Mouse (Mus musculus) lung, embryonic 14.5 days (tissue): ENCODE measurements around the gene Ptprc. TPM values are rescaled to one million over a fixed set of nuclear protein-coding genes. Genes with fewer than 3 reads are reported as not detected.
A peak's percentile ranks its signal among the peaks of the same experiment; 100 is the strongest.

Experiments
- ATAC-seq: fragments of 200-750 bp; cut with Nextera tagmentation; 2 replicates; pipeline ENCODE4 v1.8.0; 2017; ENCODE audit warnings: mild to moderate bottlenecking, moderate TSS enrichment, moderate library complexity; ENCODE audit not compliant: insufficient read depth
- DNase-seq: peaks from one replicate; pipeline ENCODE4 v3.0.0-alpha.2; 2015
- H3K27ac ChIP-seq: fragments of 300-500 bp; sonication (generic); 2 replicates; pipeline ENCODE4 v1.5.1; 2014; ENCODE audit warnings: low read depth, mild to moderate bottlenecking, moderate library complexity
- H3K27me3 ChIP-seq: fragments of 300-500 bp; sonication (generic); 2 replicates; pipeline ENCODE4 v1.6.1; 2014; ENCODE audit warnings: low read length, control low read depth; ENCODE audit not compliant: insufficient read depth
- H3K36me3 ChIP-seq: fragments of 300-500 bp; sonication (generic); 2 replicates; pipeline ENCODE4 v1.6.1; 2014; ENCODE audit warnings: control low read depth; ENCODE audit not compliant: insufficient read depth
- H3K4me1 ChIP-seq: fragments of 300-500 bp; sonication (generic); 2 replicates; pipeline ENCODE4 v1.6.1; 2014; ENCODE audit warnings: antibody characterized with exemption, control low read depth; ENCODE audit not compliant: insufficient read depth
- H3K4me2 ChIP-seq: fragments of 300-500 bp; sonication (generic); 2 replicates; pipeline ENCODE4 v1.6.1; 2014; ENCODE audit warnings: mild to moderate bottlenecking
- H3K4me3 ChIP-seq: fragments of 300-500 bp; sonication (generic); 2 replicates; pipeline ENCODE4 v1.5.1; 2014; ENCODE audit warnings: low read depth, low read length
- H3K9ac ChIP-seq: fragments of 300-500 bp; sonication (generic); 2 replicates; pipeline ENCODE4 v1.6.1; 2014
- H3K9me3 ChIP-seq: fragments of 300-500 bp; sonication (generic); 2 replicates; pipeline ENCODE4 v1.6.1; 2016; ENCODE audit warnings: low read depth, low read length, control low read depth
- CTCF ChIP-seq: IDR thresholded peaks from 2 replicates; pipeline ENCODE4 v1.5.1; 2016; ENCODE audit warnings: antibody characterized with exemption, low read depth
- WGBS: fragments of 180-500 bp; shearing (Covaris S2); extraction: QIAGEN DNeasy Blood & Tissue Kit; methylation state at CpG from one replicate; pipeline ENCODE4 v1.1.7; 2014; 5-methylcytosine and 5-hydroxymethylcytosine counted together
- polyA plus RNA-seq: library from polyadenylated mRNA; unstranded; fragments of >200 nt; fragmentation: Nextera tagmentation; extraction: Ambion mirVana; gene quantifications from 2 replicates; pipeline ENCODE4 v1.2.1, GENCODE M21; 2014

Ptprc gene
- polyA plus RNA-seq, 1 experiment from 2014 or later: 2.9 TPM

DNA sequence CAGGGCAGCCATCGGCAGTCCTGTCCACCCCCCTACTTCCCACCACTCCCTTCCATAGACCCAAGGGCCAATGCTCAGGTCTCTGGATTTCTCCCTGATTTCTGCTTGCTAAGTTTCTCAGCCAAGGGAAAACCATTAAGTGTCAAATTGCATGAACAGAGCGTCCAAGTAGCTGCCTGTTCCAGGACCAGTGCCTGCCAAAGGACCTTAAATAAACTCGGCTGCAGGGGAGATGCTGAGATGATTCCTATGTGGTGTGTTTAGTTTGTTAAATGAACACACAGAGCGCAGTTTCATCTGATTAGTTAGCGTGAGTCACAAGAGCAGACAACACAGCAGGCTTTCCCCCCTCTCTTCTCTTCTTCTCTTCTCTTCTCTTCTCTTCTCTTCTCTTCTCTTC lies 135.0 kb downstream of the Ptprc start:
- no peak for TF ChIP-seq CTCF
- ATAC-seq (peak; percentile 42; the same call in 1 of the 2 replicates), DNase-seq (peak; percentile 70)

DNA sequence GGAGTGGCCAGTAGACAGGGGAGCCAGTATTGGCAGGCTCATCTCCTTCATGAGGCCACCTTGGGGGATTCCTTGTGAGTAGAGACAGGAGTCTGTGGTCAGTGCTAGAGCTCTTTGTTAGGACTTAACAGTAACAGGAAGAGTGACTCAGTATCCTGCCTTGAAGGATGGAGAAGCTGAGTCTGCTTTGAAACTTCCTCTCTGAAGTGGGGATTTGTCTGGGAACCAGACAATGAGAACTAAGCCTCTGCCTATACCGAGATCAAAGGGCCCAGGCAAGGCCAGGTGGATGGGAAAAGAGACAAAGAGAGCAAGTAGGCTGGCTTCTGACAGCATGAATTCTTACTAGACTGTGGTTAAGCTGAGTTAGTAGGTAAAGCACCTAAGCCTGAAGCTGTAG lies 136.3 kb downstream of the Ptprc start:
- no peak overlapping the region for H3K9ac ChIP-seq
- H3K27ac ChIP-seq: no peak overlapping the region
- ATAC-seq: peak; percentile 55; the same call in 1 of the 2 replicates
- H3K4me3 ChIP-seq: no peak overlapping the region
- H3K4me1 ChIP-seq: no peaks in the 10 kb centered on the region; the same call in 1 of the 2 replicates
- 27% methylated on average over 1 of the region's 1 CpGs for whole genome bisulfite sequencing
- no peaks in the 10 kb centered on the region for H3K36me3 ChIP-seq
- DNase-seq: peak; percentile 48
- H3K9me3 ChIP-seq: no peaks in the 10 kb centered on the region
- H3K27me3 ChIP-seq: no peaks in the 10 kb centered on the region
- no peak overlapping the region for H3K4me2 ChIP-seq
- TF ChIP-seq CTCF: no peak

More for the DNA sequence above, 135.0 kb downstream of the Ptprc start:
- no peaks in the 10 kb centered on the region for H3K36me3 ChIP-seq
- no peak overlapping the region for H3K9ac ChIP-seq
- H3K27ac ChIP-seq: no peak overlapping the region
- no peak overlapping the region for H3K4me2 ChIP-seq
- H3K4me3 ChIP-seq: no peak overlapping the region
- H3K4me1 ChIP-seq: no peaks in the 10 kb centered on the region; the same call in 1 of the 2 replicates
- WGBS: 31% methylated on average over 5 of the region's 5 CpGs
- H3K27me3 ChIP-seq: no peaks in the 10 kb centered on the region
- no peaks in the 10 kb centered on the region for H3K9me3 ChIP-seq

- ATAC-seq (no peak), DNase-seq (no peak)
- no peaks in the 10 kb centered on the region for H3K36me3 ChIP-seq
- H3K4me1 ChIP-seq: no peaks in the 10 kb centered on the region; the same call in 1 of the 2 replicates
- 48% methylated on average over 5 of the region's 5 CpGs for WGBS
- no peaks in the 10 kb centered on the region for H3K9me3 ChIP-seq
- H3K9ac ChIP-seq: no peak overlapping the region
- no peaks in the 10 kb centered on the region for H3K27me3 ChIP-seq
- no peak overlapping the region for H3K4me2 ChIP-seq
- peak overlapping the region; percentile 15; the same call in 1 of the 2 replicates for H3K27ac ChIP-seq
- TF ChIP-seq CTCF: no peak
- no peak overlapping the region for H3K4me3 ChIP-seq
Measured at GRCm38 (mm10) chr1:138037484-138037883, 138.0 kb downstream of the Ptprc start.

GRCm38 (mm10) chr1:138029649-138030048 lies 145.9 kb downstream of the Ptprc start:
- Histone ChIP-seq H3K4me3 (no peak overlapping the region), H3K27ac (no peak overlapping the region), H3K9me3 (no peaks in the 10 kb centered on the region), H3K4me2 (no peak overlapping the region), H3K9ac (no peak overlapping the region), H3K36me3 (no peaks in the 10 kb centered on the region), H3K4me1 (no peaks in the 10 kb centered on the region), H3K27me3 (no peaks in the 10 kb centered on the region)
- 36% methylated on average over 4 of the region's 4 CpGs for WGBS
- DNase-seq: no peak
- TF ChIP-seq CTCF: no peak
- ATAC-seq: 0 out of 2 replicates have a peak, but pooled peaks have one; percentile 24

DNA sequence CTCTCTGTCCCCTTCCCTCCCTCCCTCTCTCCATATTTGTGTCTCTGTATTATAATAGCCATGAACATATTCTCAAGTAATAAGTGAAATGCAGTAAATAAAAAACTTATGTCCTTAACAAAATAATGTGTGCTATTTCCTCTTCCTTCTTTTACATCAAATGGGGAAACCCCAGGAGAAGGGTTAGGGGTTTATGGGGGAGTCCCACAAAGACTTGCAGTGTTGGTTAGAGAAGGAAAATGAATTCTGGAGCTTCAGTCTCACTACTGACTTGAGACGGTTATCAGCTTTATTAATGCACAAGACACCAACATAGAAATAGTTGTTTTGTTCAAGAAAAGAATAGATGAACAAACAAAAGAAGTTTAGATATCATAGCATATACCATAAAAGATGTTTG lies 150.2 kb downstream of the Ptprc start:
- H3K9ac ChIP-seq: no peak overlapping the region
- no peaks in the 10 kb centered on the region for H3K36me3 ChIP-seq
- H3K27me3 ChIP-seq: no peaks in the 10 kb centered on the region
- ATAC-seq: no peak
- H3K4me2 ChIP-seq: no peak overlapping the region
- no peak overlapping the region for H3K4me3 ChIP-seq
- no peaks in the 10 kb centered on the region; the same call in 1 of the 2 replicates for H3K4me1 ChIP-seq
- no peaks in the 10 kb centered on the region for H3K9me3 ChIP-seq
- WGBS: 89% methylated on average over 1 of the region's 1 CpGs
- TF ChIP-seq CTCF: no peak
- DNase-seq: no peak
- H3K27ac ChIP-seq: no peak overlapping the region

DNA sequence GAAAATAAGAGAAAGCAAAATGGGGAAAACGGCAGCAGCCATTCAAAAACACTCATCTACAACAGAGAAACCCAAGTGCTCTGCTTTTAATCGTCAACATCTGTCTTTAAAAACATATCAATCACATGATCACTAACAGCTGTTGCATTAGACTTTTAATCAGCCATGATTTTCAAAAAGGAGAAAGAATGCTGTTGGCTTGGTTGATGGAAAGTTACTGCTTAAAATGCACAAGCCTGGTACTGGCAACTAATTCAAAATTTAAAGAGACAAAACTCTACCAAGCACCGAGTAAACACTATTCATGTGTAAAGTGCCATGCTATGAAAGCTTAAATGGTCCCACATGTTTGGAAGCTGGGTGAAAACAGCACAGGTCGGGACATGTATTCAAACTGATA lies 151.9 kb downstream of the Ptprc start:
- 46% methylated on average over 4 of the region's 4 CpGs for WGBS
- no peak for ATAC-seq

DNA sequence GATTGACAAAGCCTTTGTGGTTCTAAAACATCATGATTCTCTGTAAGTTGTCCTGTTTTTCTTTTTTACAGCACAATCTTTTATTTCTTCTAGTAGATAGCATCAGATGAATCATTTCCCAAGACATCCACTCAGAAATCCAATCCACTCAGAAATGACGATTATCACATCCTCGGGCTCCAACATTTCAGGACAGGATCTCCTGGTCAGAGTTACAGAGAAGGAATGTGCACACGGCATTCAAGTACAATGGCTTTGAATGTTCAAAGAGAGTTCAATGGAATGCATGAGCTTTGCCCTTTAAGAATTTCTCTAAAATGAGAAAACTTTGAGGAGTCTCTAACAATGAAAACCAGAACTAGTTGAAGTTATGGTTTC lies 152.6 kb downstream of the Ptprc start:
- Histone ChIP-seq H3K9ac (no peak overlapping the region), H3K9me3 (no peaks in the 10 kb centered on the region), H3K27ac (no peak overlapping the region), H3K4me1 (no peaks in the 10 kb centered on the region; the same call in 1 of the 2 replicates), H3K36me3 (no peaks in the 10 kb centered on the region), H3K27me3 (no peaks in the 10 kb centered on the region), H3K4me2 (no peak overlapping the region), H3K4me3 (no peak overlapping the region)
- TF ChIP-seq CTCF: no peak
- WGBS: 22% methylated on average over 3 of the region's 3 CpGs
- ATAC-seq (no peak), DNase-seq (no peak)

More for the DNA sequence above, 151.9 kb downstream of the Ptprc start:
- Histone ChIP-seq H3K4me3 (no peak overlapping the region), H3K4me1 (no peaks in the 10 kb centered on the region; the same call in 1 of the 2 replicates), H3K9me3 (no peaks in the 10 kb centered on the region), H3K9ac (no peak overlapping the region), H3K27me3 (no peaks in the 10 kb centered on the region), H3K27ac (no peak overlapping the region), H3K36me3 (no peaks in the 10 kb centered on the region), H3K4me2 (no peak overlapping the region)
- no peak for DNase-seq
- no peak for TF ChIP-seq CTCF
